Mouse (Mus musculus): ENCODE results near the gene Taldo1.

DNA sequence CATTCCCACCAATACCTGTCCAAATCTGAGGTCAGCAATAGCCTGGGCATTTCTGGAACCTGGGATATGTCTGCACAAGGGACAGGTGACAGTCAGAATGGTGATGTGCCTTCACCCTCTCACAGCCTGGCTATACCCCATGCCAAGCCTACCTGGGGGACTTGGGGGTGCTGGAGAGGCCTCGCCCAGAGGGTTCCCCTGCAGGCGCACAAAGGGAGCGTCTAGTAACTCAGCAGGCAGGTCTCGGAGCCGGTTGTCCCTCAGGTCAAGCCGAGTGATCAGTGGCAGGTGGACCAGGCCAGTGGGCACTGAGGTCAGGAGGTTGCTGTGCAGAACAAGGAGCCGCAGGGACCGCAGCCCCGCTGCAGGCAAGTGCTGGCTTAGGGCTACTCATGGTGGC, 49.5 kb downstream of the Taldo1 start:
- TF ChIP-seq GATA1 (IDR thresholded peaks at IDR 0.05; ENCODE audit: borderline replicate concordance, low read length) = no peak
- no peak for TF ChIP-seq FLI1 (IDR thresholded peaks at IDR 0.05; ENCODE audit: low read length)
